Mouse (Mus musculus) MEL (cell line): ENCODE data around the gene Arhgef3.

Experiments used
- CHD2 ChIP-seq: IDR thresholded peaks from 2 replicates; pipeline ENCODE4 v1.6.1; 2011; ENCODE audit warnings: low read length, improper control_type of control experiment
- CTCF ChIP-seq, 3 experiments: IDR thresholded peaks in 2 of 3; conservative IDR thresholded peaks in 1 of 3; 2 replicates each; pipeline ENCODE4 v1.5.1; 2011 to 2012; ENCODE audit warnings: low read length in 3 of 3, low read depth in 2 of 3, mild to moderate bottlenecking in 2 of 3, improper control_type of control experiment in 1 of 3, inconsistent platforms in 1 of 3, mixed read lengths in 1 of 3, moderate library complexity in 1 of 3; ENCODE audit not compliant: control insufficient read depth in 1 of 3, insufficient read depth in 1 of 3, poor library complexity in 1 of 3, severe bottlenecking in 1 of 3
- ELF1 ChIP-seq: IDR thresholded peaks from 2 replicates; pipeline ENCODE4 v1.6.1; 2014; ENCODE audit warnings: low read depth, mild to moderate bottlenecking, inconsistent platforms, low read length, improper control_type of control experiment, moderate library complexity
- EP300 ChIP-seq, 2 experiments: IDR thresholded peaks; 2 replicates each; pipeline ENCODE4 v1.6.1; 2011; ENCODE audit warnings: improper control_type of control experiment in 2 of 2, low read length in 2 of 2, low read depth in 1 of 2, mild to moderate bottlenecking in 1 of 2
- HCFC1 ChIP-seq: IDR thresholded peaks from 2 replicates; pipeline ENCODE4 v1.6.1; 2012; ENCODE audit warnings: low read depth, mild to moderate bottlenecking, inconsistent platforms, low read length, improper control_type of control experiment, moderate library complexity
- MAZ ChIP-seq: IDR thresholded peaks from 2 replicates; pipeline ENCODE4 v1.6.1; 2012; ENCODE audit warnings: low read depth, mild to moderate bottlenecking, inconsistent platforms, low read length, improper control_type of control experiment
- MEF2A ChIP-seq: IDR thresholded peaks from 2 replicates; pipeline ENCODE4 v1.6.1; 2014; ENCODE audit warnings: low read depth, mild to moderate bottlenecking, inconsistent platforms, low read length, improper control_type of control experiment; ENCODE audit not compliant: poor library complexity, insufficient replicate concordance, severe bottlenecking; ENCODE audit errors: extremely low read depth
- NELFE ChIP-seq: IDR thresholded peaks from 2 replicates; pipeline ENCODE4 v1.6.1; 2011; ENCODE audit warnings: low read depth, low read length, improper control_type of control experiment
- POLR2A ChIP-seq, 2 experiments: IDR thresholded peaks; 2 replicates each; pipeline ENCODE4 v1.6.1; 2011 to 2012; ENCODE audit warnings: low read length in 2 of 2, mild to moderate bottlenecking in 2 of 2, control low read depth in 1 of 2, improper control_type of control experiment in 1 of 2, low read depth in 1 of 2, moderate library complexity in 1 of 2; ENCODE audit not compliant: control insufficient read depth in 1 of 2, insufficient read depth in 1 of 2, poor library complexity in 1 of 2
- POLR2AphosphoS5 ChIP-seq: IDR thresholded peaks from 2 replicates; pipeline ENCODE4 v1.6.1; 2012; ENCODE audit warnings: low read depth, borderline replicate concordance, mild to moderate bottlenecking, inconsistent platforms, low read length, moderate library complexity, mixed read lengths
- RAD21 ChIP-seq: IDR thresholded peaks from 2 replicates; pipeline ENCODE4 v1.6.1; 2011; ENCODE audit warnings: mild to moderate bottlenecking, low read depth, low read length, improper control_type of control experiment
- SIN3A ChIP-seq: IDR thresholded peaks from 2 replicates; pipeline ENCODE4 v1.6.1; 2012; ENCODE audit warnings: low read length, improper control_type of control experiment, inconsistent platforms
- ZC3H11A ChIP-seq: IDR thresholded peaks from 2 replicates; pipeline ENCODE4 v1.6.1; 2012; ENCODE audit warnings: low read depth, mild to moderate bottlenecking, inconsistent platforms, low read length, improper control_type of control experiment
- ZNF384 ChIP-seq: IDR thresholded peaks from 2 replicates; pipeline ENCODE4 v1.6.1; 2012; ENCODE audit warnings: low read depth, mild to moderate bottlenecking, inconsistent platforms, low read length, improper control_type of control experiment

- TF ChIP-seq MAZ (no peak), SIN3A (no peak), POLR2A (IDR thresholded peaks at IDR 0.05; ENCODE audit: control insufficient read depth in 1 of 2, insufficient read depth in 1 of 2, low read depth in 1 of 2, low read length in 2 of 2, poor library complexity in 1 of 2) (no peak), EP300 (IDR thresholded peaks at IDR 0.05; ENCODE audit: low read depth in 1 of 2, low read length in 2 of 2) (no peak), RAD21 (no peak), POLR2AphosphoS5 (no peak), CTCF (IDR thresholded peaks at IDR 0.05 in 2 of 3, conservative IDR thresholded peaks at IDR 0.05 in 1 of 3; ENCODE audit: control insufficient read depth in 1 of 3, insufficient read depth in 1 of 3, low read depth in 2 of 3, low read length in 3 of 3, poor library complexity in 1 of 3, severe bottlenecking in 1 of 3) (no peak), ZNF384 (no peak), CHD2 (no peak), ZC3H11A (no peak), MEF2A (no peak), NELFE (no peak), HCFC1 (no peak), ELF1 (no peak)
Observed at GRCm38 (mm10) chr14:27349120-27349519, 234.4 kb downstream of the Arhgef3 start.
